Mouse (Mus musculus): Measurements from ENCODE around the gene C2cd3.

C2cd3 gene

DNA sequence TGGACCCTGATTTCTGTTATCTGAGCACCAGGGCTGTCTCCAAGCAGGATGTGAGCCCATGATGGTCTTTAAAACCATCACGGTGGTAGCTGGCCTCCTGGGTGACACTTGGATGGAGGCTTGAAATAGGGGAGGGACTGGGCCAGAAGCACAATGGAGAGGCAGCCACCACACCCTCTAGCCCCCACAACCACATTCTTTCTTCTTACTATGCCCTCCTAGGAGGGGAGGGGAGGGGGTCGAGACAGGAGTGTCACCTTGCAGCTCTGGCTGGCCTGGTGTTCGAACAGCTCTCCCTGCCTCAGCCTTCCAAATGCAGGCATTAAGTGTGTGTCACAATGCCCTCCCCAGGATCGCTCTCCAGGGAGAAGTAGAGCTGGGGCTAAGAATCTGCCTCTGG lies 125.4 kb downstream of the C2cd3 start:
- DNase-seq (ENCODE audit: low spot score in 2 of 2) = no peak

- no peak for DNase-seq (ENCODE audit: low spot score in 2 of 2)
Measured at GRCm38 (mm10) chr7:100497982-100498381, 125.9 kb downstream of the C2cd3 start.

GRCm38 (mm10) chr7:100499465-100499864 lies 127.4 kb downstream of the C2cd3 start:
- no peak for DNase-seq (ENCODE audit: low spot score in 2 of 2)

DNA sequence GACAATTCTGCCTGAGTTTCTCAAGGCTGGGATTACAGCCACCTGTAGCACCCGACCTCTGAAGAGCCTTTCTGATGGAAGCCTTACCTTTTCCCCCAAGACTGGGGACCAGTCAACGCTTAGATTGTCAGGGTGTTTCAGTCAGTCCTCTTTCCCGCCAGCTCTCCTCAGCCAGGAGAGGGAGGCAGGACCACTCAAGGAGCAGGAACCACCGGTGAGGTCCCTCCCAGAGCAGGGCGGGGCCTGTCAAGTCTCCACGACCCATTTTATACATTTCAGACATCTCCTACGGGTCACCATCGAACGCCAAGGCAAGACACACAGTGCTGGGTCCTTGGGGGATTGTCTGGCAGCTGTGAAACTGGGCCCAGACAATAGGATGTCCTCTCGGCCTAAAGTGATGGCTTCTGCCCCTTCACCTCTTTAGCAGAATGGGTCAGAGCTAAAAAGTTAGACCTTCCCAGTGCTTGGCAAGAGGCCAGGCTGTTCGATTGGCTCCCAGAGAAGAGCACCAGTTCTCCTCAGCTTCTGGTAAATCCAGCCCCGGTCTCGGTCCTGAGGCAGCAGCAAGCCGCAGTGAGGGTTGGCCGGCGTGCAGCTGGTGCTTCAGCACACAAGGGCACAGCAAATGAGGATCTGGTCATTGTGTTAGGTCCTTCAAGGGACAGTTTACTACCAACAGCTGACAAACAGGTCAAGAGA lies 128.4 kb downstream of the C2cd3 start:
- DNase-seq (ENCODE audit: low spot score in 2 of 2) = peak; percentile 60 to 66

DNA sequence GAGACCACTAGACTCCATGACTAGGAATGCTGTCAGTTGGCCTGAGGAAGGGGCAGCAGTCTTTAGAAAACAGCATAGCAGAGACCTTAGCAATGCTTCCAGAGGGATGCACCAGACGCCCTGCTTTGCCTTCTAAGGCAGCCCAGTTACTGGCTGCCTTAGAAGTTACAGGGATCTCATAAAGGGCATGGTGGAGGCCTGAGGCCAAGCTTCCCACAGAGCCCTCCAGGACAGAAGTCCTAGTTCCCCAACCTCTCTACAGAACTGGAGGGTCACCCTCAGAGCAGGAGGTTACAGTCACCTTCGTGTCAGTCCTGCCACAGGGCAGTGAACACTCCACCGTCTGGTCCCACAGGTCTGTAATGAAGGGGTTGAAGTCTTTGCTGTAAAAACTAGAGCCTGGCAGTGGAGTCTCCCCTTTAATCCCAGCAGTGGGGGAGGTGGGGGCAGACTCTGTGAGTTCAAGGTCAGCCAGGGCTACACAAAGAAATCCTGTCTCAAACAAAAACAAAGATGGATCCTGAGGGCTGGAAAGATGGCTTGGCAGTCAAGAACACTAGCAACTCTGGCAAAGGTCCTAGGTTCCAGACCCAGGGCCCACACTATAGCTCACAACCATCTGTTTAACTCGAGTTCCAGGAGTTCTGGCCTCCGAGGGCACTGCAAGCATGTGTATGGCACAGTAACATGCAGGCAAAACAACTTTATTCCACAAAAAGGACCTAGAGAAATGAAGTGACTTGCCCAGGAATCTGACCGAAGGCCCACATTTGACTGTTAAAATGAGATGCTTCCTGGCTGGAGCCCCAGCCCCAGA lies 129.2 kb downstream of the C2cd3 start:
- DNase-seq (ENCODE audit: low spot score in 2 of 2) = peak; percentile 50 to 63

DNA sequence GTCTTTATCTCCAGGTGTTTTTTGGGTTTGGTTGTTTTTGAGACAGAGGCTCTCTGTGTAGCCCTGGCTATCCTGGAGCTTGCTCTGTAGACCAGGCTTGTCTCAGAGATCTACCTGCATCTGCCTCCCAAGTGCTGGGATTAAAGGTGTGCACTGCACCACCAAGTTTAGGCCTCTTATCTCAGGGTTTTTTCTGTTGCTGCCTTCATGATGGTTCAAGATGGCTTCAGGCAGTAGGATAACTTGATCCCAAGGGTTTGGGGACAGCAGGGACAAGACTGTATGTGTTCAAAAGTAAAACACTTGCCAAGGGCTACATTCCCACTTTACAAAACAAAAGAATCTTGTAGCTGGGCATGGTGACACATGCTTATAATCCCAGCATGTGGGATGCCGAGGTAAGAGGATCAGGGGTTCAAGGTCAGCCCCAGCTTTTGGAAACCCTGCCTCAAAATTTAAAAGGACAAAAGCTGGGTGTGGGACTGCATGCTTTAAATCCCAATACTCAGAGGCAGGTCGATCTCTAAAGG lies 129.9 kb downstream of the C2cd3 start:
- peak in 1 of 2 experiments; percentile 37 for DNase-seq (ENCODE audit: low spot score in 2 of 2)

GRCm38 (mm10) chr7:100502374-100502922 lies 130.4 kb downstream of the C2cd3 start:
- peak; percentile 50 to 57 for DNase-seq (ENCODE audit: low spot score in 2 of 2)

GRCm38 (mm10) chr7:100503076-100503475 lies 131.0 kb downstream of the C2cd3 start:
- DNase-seq (ENCODE audit: low spot score in 2 of 2) = peak; percentile 50 to 52

DNA sequence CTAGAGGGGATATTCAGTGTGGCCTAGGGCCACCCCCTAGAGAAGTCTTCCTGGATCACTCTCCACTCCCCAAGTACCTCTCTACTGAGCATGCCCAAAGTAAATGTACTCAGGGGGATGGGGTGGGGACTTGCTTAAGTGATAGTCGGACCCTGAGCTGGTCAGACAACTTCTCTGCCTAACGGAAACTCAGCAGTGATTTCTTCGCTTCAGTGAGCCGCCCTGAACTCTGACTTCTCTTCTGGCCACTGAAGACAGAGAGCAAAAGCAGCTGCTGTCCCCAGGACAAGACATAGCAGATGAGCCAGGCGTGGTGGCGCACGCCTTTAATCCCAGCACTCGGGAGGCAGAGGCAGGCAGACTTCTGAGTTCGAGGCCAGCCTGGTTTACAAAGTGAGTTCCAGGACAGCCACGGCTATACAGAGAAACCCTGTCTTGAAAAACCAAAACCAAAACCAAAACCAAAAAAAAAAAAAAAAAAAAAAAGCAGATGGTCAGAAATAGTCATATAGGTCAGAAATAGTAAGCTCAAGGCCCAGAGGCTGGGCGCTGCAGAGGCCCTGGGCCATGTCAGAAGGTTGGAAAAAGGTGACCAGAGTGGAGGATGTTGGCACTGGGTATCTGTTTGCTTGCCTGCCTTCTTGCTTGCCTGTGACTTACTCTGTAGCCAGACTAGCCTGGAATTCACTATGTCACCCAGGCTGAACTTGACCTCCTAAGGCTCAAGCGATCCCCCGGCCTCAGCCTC lies 132.9 kb downstream of the C2cd3 start:
- DNase-seq (ENCODE audit: low spot score in 2 of 2) = peak; percentile 24 to 31

GRCm38 (mm10) chr7:100506494-100506893 lies 134.5 kb downstream of the C2cd3 start:
- peak in 1 of 2 experiments; percentile 19 for DNase-seq (ENCODE audit: low spot score in 2 of 2)

GRCm38 (mm10) chr7:100508670-100509069 lies 136.6 kb downstream of the C2cd3 start:
- DNase-seq (ENCODE audit: low spot score in 2 of 2) = no peak

- DNase-seq (ENCODE audit: low spot score in 2 of 2) = no peak
Measured at GRCm38 (mm10) chr7:100511602-100512001, 139.6 kb downstream of the C2cd3 start.

DNA sequence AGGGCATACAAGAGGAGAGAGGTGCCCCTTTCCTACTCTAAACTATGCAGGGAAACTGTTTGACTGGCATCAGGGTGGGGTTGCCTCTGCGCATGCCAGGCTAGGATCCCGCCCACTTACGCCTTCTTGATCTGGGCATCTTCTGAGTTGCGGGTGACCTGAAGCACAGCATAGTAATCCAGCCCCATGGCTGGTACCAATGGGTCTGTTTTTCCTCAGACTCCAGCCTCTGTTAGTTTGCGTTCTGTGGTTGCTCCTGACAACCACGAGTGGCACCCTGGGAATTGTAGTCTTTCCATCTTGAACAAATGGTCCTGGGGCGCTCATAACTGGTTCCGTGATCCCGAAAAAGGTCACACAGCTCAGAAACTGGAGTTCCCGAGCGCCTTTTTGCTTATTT lies 142.5 kb downstream of the C2cd3 start, which contains the start of gene Dnajb13:
Gene Dnajb13, minus strand, starts transcription at position 388 of the 400 bp plus-strand sequence.
- no peak for DNase-seq (ENCODE audit: low spot score in 2 of 2)

Data from spleen, postnatal 10 days (tissue).